Mouse (Mus musculus) cerebellum, adult (tissue): ENCODE data around the gene Fitm1.
A peak's percentile ranks its signal among the peaks of the same experiment; 100 is the strongest.

ENCODE experiments used
- ATAC-seq: cut with Nextera tagmentation; 2 replicates; pipeline ENCODE4 v1.9.2; 2017; ENCODE audit warnings: mild to moderate bottlenecking, moderate library complexity, mixed read lengths; ENCODE audit not compliant: insufficient number of reproducible peaks, low FRiP score, low TSS enrichment

The Fitm1 gene

GRCm38 (mm10) chr14:55565748-55566147 is 9.7 kb upstream of the Fitm1 start:
- no peak for ATAC-seq

DNA sequence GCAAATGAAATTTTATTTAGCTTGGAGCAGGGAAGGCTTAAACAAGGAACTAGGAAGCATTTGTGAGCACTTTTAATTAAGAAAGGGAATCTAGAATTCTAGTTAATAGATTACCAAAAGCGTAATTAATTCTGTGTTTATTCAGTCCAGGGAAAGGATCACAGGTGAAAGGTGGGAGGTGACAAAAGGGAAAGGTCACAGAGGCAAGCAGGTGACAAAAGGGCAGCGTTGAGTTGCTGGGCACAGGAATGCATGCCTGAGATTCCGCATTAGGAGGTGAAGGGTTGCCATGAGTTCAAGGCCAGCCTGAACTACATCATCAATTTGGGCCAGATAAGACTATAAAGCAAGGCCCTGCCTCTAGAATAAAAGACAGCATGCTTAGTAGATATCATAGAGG is 7.9 kb upstream of the Fitm1 start:
- ATAC-seq: no peak

- ATAC-seq: no peak
Observed at GRCm38 (mm10) chr14:55570588-55570987, 4.8 kb upstream of the Fitm1 start.

DNA sequence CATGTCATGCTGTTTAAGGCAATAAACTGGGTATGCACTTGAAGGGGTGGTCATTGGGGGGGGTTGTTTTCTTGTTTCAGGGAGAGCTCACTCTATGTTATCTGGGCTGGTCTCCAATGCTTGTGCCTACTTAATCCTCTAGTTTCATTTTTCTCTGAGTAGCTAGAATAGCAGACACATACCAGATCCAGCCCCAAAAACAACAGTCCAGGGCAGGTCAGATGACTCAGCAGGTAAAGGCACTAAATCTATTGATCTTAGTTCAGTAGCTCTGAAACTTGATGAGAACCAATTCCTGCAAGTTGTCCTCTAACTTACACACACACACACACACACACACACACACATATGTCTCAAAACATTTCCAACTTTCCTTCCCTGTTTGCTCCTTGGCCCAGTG is 3.7 kb upstream of the Fitm1 start:
- ATAC-seq: no peak

GRCm38 (mm10) chr14:55575711-55576110 is 294 bp downstream of the Fitm1 start:
- ATAC-seq: no peak

DNA sequence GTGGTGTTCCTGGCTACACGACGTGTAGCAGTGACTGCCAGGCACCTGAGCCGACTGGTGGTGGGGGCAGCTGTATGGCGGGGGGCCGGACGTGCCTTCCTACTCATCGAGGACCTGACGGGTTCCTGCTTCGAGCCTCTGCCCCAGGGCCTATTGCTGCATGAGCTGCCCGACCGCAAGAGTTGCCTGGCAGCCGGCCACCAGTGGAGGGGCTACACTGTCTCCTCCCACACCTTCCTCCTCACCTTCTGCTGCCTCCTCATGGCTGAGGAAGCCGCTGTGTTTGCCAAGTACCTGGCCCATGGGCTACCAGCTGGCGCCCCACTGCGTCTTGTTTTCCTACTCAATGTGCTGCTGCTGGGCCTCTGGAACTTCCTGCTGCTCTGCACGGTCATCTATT is 959 bp downstream of the Fitm1 start:
- no peak for ATAC-seq

- peak; percentile 34; the same call in 1 of the 2 replicates for ATAC-seq
Observed at GRCm38 (mm10) chr14:55577871-55578667, 2.7 kb downstream of the Fitm1 start, which contains the start of gene Psme1. Gene Psme1, plus strand, starts transcription at chr14:55578123.

GRCm38 (mm10) chr14:55578668-55579269 is 3.4 kb downstream of the Fitm1 start:
- no peak; the same call in 1 of the 2 replicates for ATAC-seq

- ATAC-seq: no peak
Observed at GRCm38 (mm10) chr14:55579511-55580496, 4.4 kb downstream of the Fitm1 start.

DNA sequence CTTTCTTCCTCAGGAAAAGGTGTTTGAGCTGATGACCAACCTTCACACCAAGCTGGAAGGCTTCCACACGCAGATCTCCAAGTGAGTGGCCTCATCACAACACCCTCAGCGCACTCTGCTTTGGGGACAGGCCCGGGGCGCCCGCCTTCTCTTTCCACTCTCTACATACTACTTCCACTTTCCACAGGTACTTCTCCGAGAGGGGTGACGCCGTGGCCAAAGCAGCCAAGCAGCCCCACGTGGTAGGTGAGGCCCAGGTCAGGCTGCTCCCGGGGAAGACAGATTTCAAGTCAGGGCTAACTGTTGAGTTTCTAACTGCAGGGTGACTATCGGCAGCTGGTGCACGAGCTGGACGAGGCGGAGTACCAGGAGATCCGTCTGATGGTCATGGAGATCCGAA is 5.3 kb downstream of the Fitm1 start:
- ATAC-seq: no peak

DNA sequence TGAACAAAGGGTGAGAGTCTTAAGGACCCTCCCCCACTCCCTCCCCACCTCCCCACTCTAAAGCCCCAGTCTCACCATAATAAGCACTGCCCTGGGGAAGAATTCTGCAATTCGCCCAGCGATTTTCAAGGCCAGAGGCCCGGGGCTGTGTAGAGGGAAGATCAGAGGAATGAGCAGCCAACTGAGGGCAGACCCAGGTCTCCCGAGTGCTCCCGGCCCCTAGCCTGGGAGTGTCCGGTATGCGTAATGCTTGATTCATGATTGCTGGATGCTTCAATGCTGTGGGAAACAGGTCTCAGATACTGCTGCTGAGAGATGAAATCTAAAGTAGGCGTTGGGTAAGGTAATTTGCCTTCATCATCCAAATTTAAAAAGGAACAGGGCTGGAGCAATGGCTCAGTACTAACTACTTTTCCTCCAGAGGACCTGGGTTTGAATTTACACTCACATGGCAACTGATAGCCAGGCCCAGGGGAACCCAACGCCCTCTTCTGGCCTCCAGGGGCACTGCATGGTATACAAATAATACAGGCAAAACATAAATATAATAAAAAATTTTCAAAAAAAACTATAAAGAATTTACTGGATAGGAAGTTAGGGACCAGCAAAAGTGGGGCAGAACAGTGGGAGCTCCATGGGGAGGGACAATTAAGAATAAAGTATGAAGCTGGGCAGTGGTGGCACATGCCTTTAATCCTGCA is 6.7 kb downstream of the Fitm1 start:
- ATAC-seq: no peak

- ATAC-seq: no peak
Observed at GRCm38 (mm10) chr14:55584303-55584701, 8.9 kb downstream of the Fitm1 start.

DNA sequence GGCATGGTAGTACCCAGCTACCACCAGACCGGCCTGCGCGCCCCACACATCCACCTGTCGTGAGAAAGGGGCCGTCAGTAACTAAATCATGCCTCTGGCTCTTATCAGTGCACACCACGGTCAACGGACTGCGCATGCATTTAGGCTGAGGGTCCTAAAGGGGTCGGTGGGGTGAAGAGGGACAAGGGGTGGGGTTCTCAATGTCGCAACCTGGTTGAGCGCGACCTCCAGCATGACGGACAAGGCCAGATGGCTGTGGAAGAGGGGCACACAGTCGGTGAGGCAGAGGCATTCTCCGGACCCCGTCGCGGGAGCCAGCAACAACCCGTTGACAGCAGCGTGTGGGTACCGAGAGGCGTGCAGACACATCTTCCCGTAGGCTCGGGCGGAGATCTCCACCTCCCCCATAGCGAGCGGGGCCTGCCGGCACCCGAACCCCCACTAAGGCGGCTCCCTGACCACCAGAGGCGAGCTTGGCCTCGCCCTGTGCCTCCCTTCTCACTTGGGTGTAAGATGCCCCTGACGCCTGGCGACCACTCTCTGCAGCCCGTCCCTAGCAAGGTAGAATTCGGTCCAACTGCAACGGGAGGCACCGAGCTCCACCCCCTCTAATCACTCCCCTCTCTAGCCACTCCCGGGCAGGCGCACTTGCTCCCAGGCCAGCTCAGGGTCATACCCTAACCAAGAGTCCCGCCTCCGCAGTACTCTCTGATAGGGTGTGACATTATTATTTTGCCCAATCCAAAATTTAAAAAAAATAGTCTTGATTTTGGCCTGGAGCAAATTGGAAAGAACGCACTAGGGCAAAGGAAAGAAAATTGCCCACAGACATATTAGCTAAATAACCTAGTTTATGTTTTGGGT is 9.5 kb downstream of the Fitm1 start, which contains the start of gene Emc9:
Gene Emc9, minus strand, starts transcription at position 601 of the 864 bp plus-strand sequence.
- peak; percentile 90 for ATAC-seq

DNA sequence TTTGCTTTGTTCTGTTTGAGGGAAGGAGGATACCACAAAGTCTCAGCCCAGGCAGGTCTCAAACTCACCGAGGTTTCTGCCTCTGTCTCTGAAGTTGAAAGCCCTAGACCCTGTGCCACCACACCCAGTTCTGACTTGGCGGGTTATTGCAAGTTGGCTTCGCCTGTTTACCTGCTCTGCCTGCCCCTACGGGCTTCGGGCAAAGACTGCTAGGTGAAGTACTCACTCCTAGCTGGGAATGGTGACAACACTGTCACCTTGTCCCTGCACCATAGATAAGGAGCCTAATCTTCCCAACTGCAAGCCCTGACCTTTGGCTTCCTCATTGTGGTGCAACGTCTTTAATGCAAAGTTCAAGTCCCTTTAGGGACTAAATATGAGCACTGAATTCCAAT is 10.1 kb downstream of the Fitm1 start:
- no peak for ATAC-seq

DNA sequence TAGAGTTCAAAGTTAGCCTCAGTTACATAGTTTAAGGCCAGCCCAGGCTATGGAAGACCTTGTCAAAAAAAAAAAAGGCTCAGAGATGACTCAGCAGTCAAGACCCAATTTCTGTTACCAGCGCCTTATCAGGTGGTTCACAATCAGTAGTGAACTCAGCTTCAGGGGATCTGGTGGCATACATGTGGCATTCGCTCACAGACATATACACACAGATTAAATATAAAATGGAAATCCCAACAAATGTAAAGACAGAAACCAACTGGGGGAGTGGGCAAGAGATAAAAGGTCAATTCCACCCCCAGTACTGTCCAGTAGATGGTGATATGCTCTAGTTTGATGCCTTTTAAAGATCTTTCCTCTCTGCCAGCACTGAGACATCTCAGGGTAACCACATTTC is 10.7 kb downstream of the Fitm1 start:
- no peak for ATAC-seq

DNA sequence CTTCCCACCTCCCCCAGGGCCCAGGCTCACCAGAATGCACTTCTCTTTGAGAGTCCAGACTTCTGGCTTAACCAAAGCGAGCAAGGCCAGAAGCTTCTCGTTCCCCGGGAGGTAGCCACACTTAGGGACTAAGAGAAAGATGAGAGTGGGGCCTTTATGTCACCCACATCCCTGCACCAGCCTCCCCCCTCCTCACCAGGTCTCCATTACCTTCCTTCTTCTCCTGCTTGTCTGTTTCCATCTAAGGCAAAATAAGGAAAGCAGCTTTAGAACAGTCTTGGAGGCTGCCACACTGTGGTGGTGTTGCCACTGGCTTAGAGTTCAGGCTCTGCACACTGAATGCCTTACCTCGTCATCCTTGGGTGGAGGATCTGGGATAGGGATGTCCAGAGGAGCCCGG is 13.9 kb downstream of the Fitm1 start:
- ATAC-seq: no peak

GRCm38 (mm10) chr14:55589771-55590448 is 14.5 kb downstream of the Fitm1 start:
- ATAC-seq: no peak

- peak; percentile 82 for ATAC-seq
Observed at GRCm38 (mm10) chr14:55590748-55591330, 15.4 kb downstream of the Fitm1 start, which contains the start of gene Psme2. Gene Psme2, minus strand, starts transcription at chr14:55591113.
